Mouse (Mus musculus) small intestine, adult 2 months (tissue): ENCODE data around the gene Fgf9. TPM values are rescaled to one million over a fixed set of nuclear protein-coding genes. Genes with fewer than 3 reads are reported as not detected.

Experiments
- H3K27ac ChIP-seq: fragments of 200-500 bp; 2 replicates; pipeline ENCODE4 v1.5.1; 2012; ENCODE audit warnings: low read depth, low read length, control low read depth, inconsistent platforms; ENCODE audit not compliant: insufficient read depth
- H3K27me3 ChIP-seq: fragments of 200-500 bp; 2 replicates; pipeline ENCODE4 v1.6.1; 2012; ENCODE audit warnings: mild to moderate bottlenecking, moderate library complexity, low read length, inconsistent platforms; ENCODE audit not compliant: control insufficient read depth, insufficient read depth
- H3K36me3 ChIP-seq: fragments of 200-500 bp; 2 replicates; pipeline ENCODE4 v1.6.1; 2012; ENCODE audit warnings: mild to moderate bottlenecking, low read length, control low read depth, inconsistent platforms; ENCODE audit not compliant: control insufficient read depth, insufficient read depth
- H3K4me1 ChIP-seq: fragments of 200-500 bp; 2 replicates; pipeline ENCODE4 v1.6.1; 2012; ENCODE audit warnings: low read length, inconsistent platforms, mixed read lengths; ENCODE audit not compliant: control insufficient read depth, insufficient read depth, insufficient read length
- H3K4me3 ChIP-seq: fragments of 200-500 bp; 2 replicates; pipeline ENCODE4 v1.5.1; 2012; ENCODE audit warnings: low read depth, mild to moderate bottlenecking, control low read depth, inconsistent platforms, low read length, moderate library complexity
- CTCF ChIP-seq: fragments of 200-500 bp; IDR thresholded peaks from 2 replicates; pipeline ENCODE4 v1.5.1; 2012; ENCODE audit warnings: low read depth, mild to moderate bottlenecking, control low read depth, inconsistent platforms, low read length, moderate library complexity, mixed read lengths; ENCODE audit not compliant: insufficient replicate concordance, insufficient read length; ENCODE audit errors: extremely low read depth
- POLR2A ChIP-seq: fragments of 200-500 bp; IDR thresholded peaks from 2 replicates; pipeline ENCODE4 v1.6.1; 2012; ENCODE audit warnings: low read depth, mild to moderate bottlenecking, control low read depth, inconsistent platforms, low read length, moderate library complexity
- WGBS: fragments of 180-500 bp; shearing (Covaris S2); methylation state at CpG from one replicate; pipeline ENCODE4 v1.1.7; 2018; 5-methylcytosine and 5-hydroxymethylcytosine counted together
- polyA plus RNA-seq: library from polyadenylated mRNA; depleted of rRNA; stranded (reverse); fragments of >200 nt; gene quantifications from 2 replicates; pipeline ENCODE4 v1.2.3, GENCODE M21; 2012; rRNA removed

Gene Fgf9
- polyA plus RNA-seq = 0.14 and 0.62 TPM in 2 replicates

GRCm38 (mm10) chr14:58070481-58071119 is at the start of gene Fgf9:
TSS of gene Fgf9 (plus strand) at chr14:58070547.
- H3K27ac ChIP-seq = peak within 1 kb of the TSS; percentile 99
- no peaks in the 10 kb centered on the region for H3K36me3 ChIP-seq
- 1% methylated on average over 29 of the region's 33 CpGs for WGBS
- TF ChIP-seq POLR2A (no peak), CTCF (no peak)
- H3K27me3 ChIP-seq = peaks cover 16% of the 10 kb centered on the region; the same call in 1 of the 2 replicates
- peak within 1 kb of the TSS; percentile 84 for H3K4me3 ChIP-seq
- H3K4me1 ChIP-seq = peaks cover 6% of the 10 kb centered on the region

- no peaks in the 10 kb centered on the region; the same call in 1 of the 2 replicates for H3K27me3 ChIP-seq
- no peak for TF ChIP-seq POLR2A
- TF ChIP-seq CTCF = no peak
- H3K4me1 ChIP-seq = no peaks in the 10 kb centered on the region
- no peaks in the 10 kb centered on the region for H3K36me3 ChIP-seq
- H3K27ac ChIP-seq = no peak overlapping the region
- WGBS = 9% methylated on average over 8 of the region's 8 CpGs
- H3K4me3 ChIP-seq = no peak overlapping the region
These were observed 35.8 kb upstream of the Fgf9 start for GRCm38 (mm10) chr14:58034567-58034966.

- no peak for TF ChIP-seq CTCF
- TF ChIP-seq POLR2A = no peak
- 71% methylated on average over 6 of the region's 6 CpGs for WGBS
These were observed 34.2 kb upstream of the Fgf9 start for GRCm38 (mm10) chr14:58036174-58036573.

GRCm38 (mm10) chr14:58046639-58047284 is 23.6 kb upstream of the Fgf9 start:
- Histone ChIP-seq H3K4me3 (no peak overlapping the region), H3K36me3 (no peaks in the 10 kb centered on the region), H3K27me3 (no peaks in the 10 kb centered on the region), H3K4me1 (peaks cover 5% of the 10 kb centered on the region; the same call in 1 of the 2 replicates), H3K27ac (no peak overlapping the region)
- 29% methylated on average over 4 of the region's 4 CpGs for WGBS
- TF ChIP-seq CTCF (no peak), POLR2A (no peak)

More at GRCm38 (mm10) chr14:58036174-58036573, 34.2 kb upstream of the Fgf9 start:
- H3K36me3 ChIP-seq = no peaks in the 10 kb centered on the region
- no peaks in the 10 kb centered on the region for H3K4me1 ChIP-seq
- no peaks in the 10 kb centered on the region; the same call in 1 of the 2 replicates for H3K27me3 ChIP-seq
- H3K4me3 ChIP-seq = no peak overlapping the region
- H3K27ac ChIP-seq = no peak overlapping the region

DNA sequence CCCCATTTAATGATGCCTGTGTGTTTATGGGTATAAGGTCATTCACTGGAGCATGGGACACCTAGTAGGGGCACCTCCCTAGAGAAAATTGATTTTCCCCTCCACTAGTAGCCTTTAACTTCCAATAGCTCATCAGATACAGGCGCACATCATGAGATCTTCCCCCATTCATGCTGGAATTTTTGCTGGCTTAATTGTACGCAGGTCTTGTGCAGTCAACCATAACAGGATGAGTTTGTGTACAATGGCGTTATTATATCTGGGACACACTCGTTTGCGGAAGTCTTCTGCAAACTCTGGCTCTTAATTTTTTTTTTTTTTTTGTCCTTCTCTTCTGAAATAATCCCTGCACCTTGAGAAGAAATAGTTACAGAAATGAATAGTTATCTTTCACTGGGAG is 19.7 kb upstream of the Fgf9 start:
- no peaks in the 10 kb centered on the region for H3K36me3 ChIP-seq
- no peaks in the 10 kb centered on the region for H3K27me3 ChIP-seq
- peaks cover 5% of the 10 kb centered on the region; the same call in 1 of the 2 replicates for H3K4me1 ChIP-seq
- H3K27ac ChIP-seq = no peak overlapping the region
- no peak for TF ChIP-seq POLR2A
- no peak for TF ChIP-seq CTCF
- WGBS = 90% methylated on average over 5 of the region's 5 CpGs
- H3K4me3 ChIP-seq = no peak overlapping the region

- peaks cover 4% of the 10 kb centered on the region; the same call in 1 of the 2 replicates for H3K4me1 ChIP-seq
- no peaks in the 10 kb centered on the region for H3K36me3 ChIP-seq
- TF ChIP-seq POLR2A (no peak), CTCF (no peak)
- WGBS = 80% methylated on average over 2 of the region's 2 CpGs
- H3K27ac ChIP-seq = no peak overlapping the region
- H3K4me3 ChIP-seq = no peak overlapping the region
- no peaks in the 10 kb centered on the region for H3K27me3 ChIP-seq
These were observed 2.8 kb upstream of the Fgf9 start for GRCm38 (mm10) chr14:58067586-58067985.

DNA sequence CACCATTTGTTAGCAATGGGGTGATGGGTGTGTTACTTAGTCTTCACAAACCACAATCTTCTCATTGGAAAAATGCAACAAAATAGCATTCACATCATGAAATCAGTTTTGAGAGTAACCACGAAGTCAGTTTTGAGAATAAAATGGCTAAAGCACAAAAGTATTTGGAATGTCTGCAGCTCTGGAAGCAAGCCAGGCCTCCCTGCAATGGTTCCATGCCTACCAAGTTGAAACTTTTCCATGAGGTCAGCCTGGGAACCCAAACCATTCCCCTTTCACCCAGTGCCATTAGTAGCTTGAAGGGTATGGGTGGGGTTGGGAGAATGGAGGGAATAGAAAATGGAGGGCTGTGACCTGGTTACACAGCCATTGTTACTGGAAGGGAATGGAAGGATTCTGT is 1.7 kb upstream of the Fgf9 start:
- H3K4me3 ChIP-seq = no peak overlapping the region
- H3K27ac ChIP-seq = no peak overlapping the region
- WGBS = 83% methylated on average over 1 of the region's 1 CpGs
- TF ChIP-seq CTCF = no peak
- TF ChIP-seq POLR2A = no peak
- H3K4me1 ChIP-seq = peaks cover 4% of the 10 kb centered on the region; the same call in 1 of the 2 replicates
- H3K36me3 ChIP-seq = no peaks in the 10 kb centered on the region
- no peaks in the 10 kb centered on the region for H3K27me3 ChIP-seq
